Mouse (Mus musculus) G1E (cell line): ENCODE data around the gene Acvrl1. TPM values are rescaled to one million over a fixed set of nuclear protein-coding genes. Genes with fewer than 3 reads are reported as not detected.

Experiments
- ATAC-seq: 2 replicates; pipeline ENCODE4 v1.8.0; 2016; ENCODE audit warnings: mild to moderate bottlenecking; ENCODE audit not compliant: insufficient number of reproducible peaks, poor library complexity, low FRiP score, severe bottlenecking; ENCODE audit errors: extremely low read depth
- DNase-seq: peaks from one replicate; pipeline ENCODE4 v3.0.0; 2012; ENCODE audit warnings: low spot score
- H3K27me3 ChIP-seq: 2 replicates; pipeline ENCODE4 v1.6.1; 2012; ENCODE audit warnings: mild to moderate bottlenecking, low read length, inconsistent platforms; ENCODE audit not compliant: insufficient read depth
- H3K36me3 ChIP-seq: replicated peaks from 2 replicates; pipeline ENCODE3; 2012; ENCODE audit warnings: mild to moderate bottlenecking, inconsistent platforms
- H3K4me1 ChIP-seq: 2 replicates; pipeline ENCODE4 v1.6.1; 2012; ENCODE audit warnings: low read depth, low read length, inconsistent platforms, mixed read lengths; ENCODE audit not compliant: insufficient read depth
- H3K4me3 ChIP-seq: 2 replicates; pipeline ENCODE4 v1.5.1; 2012; ENCODE audit warnings: low read depth, mild to moderate bottlenecking, inconsistent platforms, low read length, moderate library complexity, mixed read lengths
- H3K9me3 ChIP-seq: replicated peaks from 2 replicates; pipeline ENCODE4 v1.6.1; 2012; ENCODE audit warnings: inconsistent platforms
- CTCF ChIP-seq: IDR thresholded peaks from 2 replicates; pipeline ENCODE4 v1.5.1; 2012; ENCODE audit warnings: low read depth, low read length, inconsistent platforms, mixed read lengths
- GATA1 ChIP-seq: IDR thresholded peaks from 2 replicates; pipeline ENCODE4 v1.6.1; 2012; ENCODE audit warnings: borderline replicate concordance, low read length, inconsistent platforms, mixed read lengths
- GATA2 ChIP-seq: IDR thresholded peaks from 2 replicates; pipeline ENCODE4 v1.6.1; 2012; ENCODE audit warnings: low read depth, low read length, inconsistent platforms, borderline replicate concordance
- POLR2AphosphoS5 ChIP-seq: IDR thresholded peaks from 2 replicates; pipeline ENCODE4 v1.6.1; 2012; ENCODE audit warnings: low read depth, low read length, inconsistent platforms; ENCODE audit not compliant: insufficient replicate concordance
- TAL1 ChIP-seq: conservative IDR thresholded peaks from 2 replicates; pipeline ENCODE4 v1.6.1; 2012; ENCODE audit warnings: low read depth, low read length, inconsistent platforms, mixed read lengths
- polyA plus RNA-seq: library from polyadenylated mRNA; stranded (reverse); fragments of >175 nt; gene quantifications from 2 replicates; pipeline ENCODE4 v1.2.3, GENCODE M21; 2012
- total RNA-seq, 2 experiments: library from RNA; stranded (forward) in 1 of 2; stranded (reverse) in 1 of 2; fragments of 200-1000 nt in 1 of 2; fragments of >200 nt in 1 of 2; fragmentation: Nextera tagmentation in 1 of 2; gene quantifications; 2 replicates each; pipeline ENCODE4 v1.2.3; 2014 to 2017

Gene Acvrl1
- total and polyA plus RNA-seq, 3 experiments: 0.02 to 0.60 TPM; not detected in 1

GRCm38 (mm10) chr15:101151409-101152261 is 23.3 kb downstream of the Acvrl1 start:
- TF ChIP-seq POLR2AphosphoS5: no peak
- no peak for TF ChIP-seq TAL1
- TF ChIP-seq CTCF: no peak
- Histone ChIP-seq H3K27me3 (no peaks in the 10 kb centered on the region), H3K4me1 (no peaks in the 10 kb centered on the region), H3K9me3 (peaks cover 63% of the 10 kb centered on the region), H3K4me3 (no peak overlapping the region), H3K36me3 (no peaks in the 10 kb centered on the region)
- no peak for ATAC-seq
- no peak for DNase-seq

GRCm38 (mm10) chr15:101154700-101155616 is 26.6 kb downstream of the Acvrl1 start:
- ATAC-seq: no peak

GRCm38 (mm10) chr15:101160128-101160527 is 31.8 kb downstream of the Acvrl1 start:
- ATAC-seq (no peak), DNase-seq (no peak)
- H3K36me3 ChIP-seq: no peaks in the 10 kb centered on the region
- H3K9me3 ChIP-seq: peaks cover 69% of the 10 kb centered on the region
- H3K27me3 ChIP-seq: no peaks in the 10 kb centered on the region
- TF ChIP-seq CTCF (no peak), GATA2 (no peak), GATA1 (no peak)
- no peaks in the 10 kb centered on the region for H3K4me1 ChIP-seq
- no peak overlapping the region for H3K4me3 ChIP-seq

More at GRCm38 (mm10) chr15:101154700-101155616, 26.6 kb downstream of the Acvrl1 start:
- Histone ChIP-seq H3K4me3 (no peak overlapping the region), H3K27me3 (no peaks in the 10 kb centered on the region), H3K9me3 (peaks cover 52% of the 10 kb centered on the region), H3K36me3 (no peaks in the 10 kb centered on the region), H3K4me1 (no peaks in the 10 kb centered on the region)
- no peak for DNase-seq
- TF ChIP-seq TAL1 (no peak), GATA1 (no peak), CTCF (no peak), GATA2 (no peak), POLR2AphosphoS5 (no peak)

GRCm38 (mm10) chr15:101160591-101160990 is 32.3 kb downstream of the Acvrl1 start:
- no peak overlapping the region for H3K4me3 ChIP-seq

GRCm38 (mm10) chr15:101161534-101161933 is 33.2 kb downstream of the Acvrl1 start:
- Histone ChIP-seq H3K4me3 (no peak overlapping the region), H3K27me3 (0 out of 2 replicates have a peak, but pooled peaks cover 2% of the 10 kb centered on the region), H3K9me3 (peaks cover 72% of the 10 kb centered on the region), H3K36me3 (no peaks in the 10 kb centered on the region), H3K4me1 (no peaks in the 10 kb centered on the region)
- TF ChIP-seq POLR2AphosphoS5 (no peak), GATA1 (no peak), TAL1 (no peak), CTCF (no peak)
- ATAC-seq (no peak), DNase-seq (no peak)

More at GRCm38 (mm10) chr15:101160591-101160990, 32.3 kb downstream of the Acvrl1 start:
- TF ChIP-seq TAL1 (no peak), GATA2 (no peak), POLR2AphosphoS5 (no peak), GATA1 (no peak), CTCF (no peak)
- DNase-seq (no peak), ATAC-seq (no peak)
- Histone ChIP-seq H3K4me1 (no peaks in the 10 kb centered on the region), H3K9me3 (peaks cover 71% of the 10 kb centered on the region), H3K27me3 (0 out of 2 replicates have a peak, but pooled peaks cover 1% of the 10 kb centered on the region), H3K36me3 (no peaks in the 10 kb centered on the region)

GRCm38 (mm10) chr15:101163056-101163458 is 34.7 kb downstream of the Acvrl1 start:
- ATAC-seq: no peak
- H3K36me3 ChIP-seq: no peaks in the 10 kb centered on the region
- H3K27me3 ChIP-seq: 0 out of 2 replicates have a peak, but pooled peaks cover 2% of the 10 kb centered on the region
- DNase-seq: no peak
- TF ChIP-seq POLR2AphosphoS5: no peak
- TF ChIP-seq GATA2: no peak
- no peak for TF ChIP-seq CTCF
- TF ChIP-seq TAL1: no peak
- no peak for TF ChIP-seq GATA1
- H3K4me1 ChIP-seq: no peaks in the 10 kb centered on the region
- no peak overlapping the region for H3K4me3 ChIP-seq
- H3K9me3 ChIP-seq: peaks cover 71% of the 10 kb centered on the region
